Mouse (Mus musculus): ENCODE results near the gene F3.
A peak's percentile ranks its signal among the peaks of the same experiment; 100 is the strongest.

The F3 gene

GRCm38 (mm10) chr3:121710894-121711531 is 12.3 kb upstream of the F3 start:
- no peak for DNase-seq

- DNase-seq, result no peak
Observed at GRCm38 (mm10) chr3:121712222-121712621, 11.1 kb upstream of the F3 start.

GRCm38 (mm10) chr3:121713151-121713701 is 10.1 kb upstream of the F3 start:
- no peak for DNase-seq

GRCm38 (mm10) chr3:121713816-121714215 is 9.5 kb upstream of the F3 start:
- no peak for DNase-seq

- DNase-seq, result no peak
Observed at GRCm38 (mm10) chr3:121714461-121714860, 8.9 kb upstream of the F3 start.

GRCm38 (mm10) chr3:121715336-121715735 is 8.0 kb upstream of the F3 start:
- DNase-seq, result no peak

GRCm38 (mm10) chr3:121715741-121716459 is 7.4 kb upstream of the F3 start:
- no peak for DNase-seq

DNA sequence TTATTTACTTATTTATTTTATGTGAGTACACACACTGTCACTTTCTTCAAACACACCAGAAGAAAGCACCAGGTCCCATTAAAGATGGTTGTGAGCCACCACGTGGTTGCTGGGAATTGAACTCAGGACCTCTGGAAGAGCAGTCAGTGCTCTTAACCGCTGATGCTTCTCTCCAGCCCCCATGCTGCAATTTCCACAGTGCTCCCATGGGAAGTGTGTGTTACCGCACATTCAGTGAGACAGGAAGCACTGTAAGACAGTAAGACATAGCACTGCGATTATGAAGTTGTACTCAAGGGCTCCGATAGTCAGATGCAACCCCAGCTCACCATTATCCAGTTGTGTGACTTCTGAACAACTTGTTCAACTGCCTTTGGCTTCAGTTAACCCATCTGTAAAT is 6.9 kb upstream of the F3 start:
- no peak for DNase-seq

DNA sequence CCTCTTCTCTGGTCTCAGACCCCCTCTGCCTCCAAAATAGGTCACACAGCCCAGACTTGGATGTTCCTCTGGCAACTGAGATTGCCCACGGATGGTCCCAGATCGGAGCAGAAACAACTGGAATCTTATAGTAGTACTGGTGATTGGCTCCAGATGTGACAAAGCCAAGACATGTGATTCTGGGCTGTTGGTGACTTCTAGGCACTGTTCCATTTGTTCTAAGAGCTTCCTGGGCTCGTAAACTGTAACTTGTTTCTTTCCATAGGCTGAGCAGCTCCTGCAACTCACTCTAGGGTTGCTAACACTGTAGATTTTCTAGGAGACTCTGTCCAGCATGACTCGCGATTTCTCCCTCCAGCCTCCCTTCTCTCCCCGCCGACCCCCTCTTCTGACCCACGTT is 4.7 kb upstream of the F3 start:
- no peak for DNase-seq

DNA sequence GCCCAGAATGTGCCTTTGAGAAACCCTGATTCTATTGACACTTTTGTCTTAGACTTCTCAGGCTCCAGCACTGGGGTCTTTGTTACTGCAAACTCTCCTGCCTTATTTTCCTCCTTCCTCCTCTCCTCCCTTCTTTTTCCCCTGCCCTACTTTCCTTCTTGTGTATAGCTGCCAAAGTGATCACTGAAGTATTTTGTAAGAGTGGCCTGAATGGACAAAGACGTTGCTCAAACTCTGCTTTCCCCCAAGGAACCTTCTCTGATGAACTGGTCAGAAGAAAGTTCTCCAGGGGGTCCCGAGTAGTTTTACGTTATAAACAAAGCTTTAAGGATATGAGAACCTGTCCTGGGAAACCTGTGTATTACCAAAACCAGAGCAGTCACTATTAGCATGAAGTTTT is 3.6 kb upstream of the F3 start:
- no peak for DNase-seq

GRCm38 (mm10) chr3:121720801-121721690 is 2.3 kb upstream of the F3 start:
- DNase-seq, result no peak

DNA sequence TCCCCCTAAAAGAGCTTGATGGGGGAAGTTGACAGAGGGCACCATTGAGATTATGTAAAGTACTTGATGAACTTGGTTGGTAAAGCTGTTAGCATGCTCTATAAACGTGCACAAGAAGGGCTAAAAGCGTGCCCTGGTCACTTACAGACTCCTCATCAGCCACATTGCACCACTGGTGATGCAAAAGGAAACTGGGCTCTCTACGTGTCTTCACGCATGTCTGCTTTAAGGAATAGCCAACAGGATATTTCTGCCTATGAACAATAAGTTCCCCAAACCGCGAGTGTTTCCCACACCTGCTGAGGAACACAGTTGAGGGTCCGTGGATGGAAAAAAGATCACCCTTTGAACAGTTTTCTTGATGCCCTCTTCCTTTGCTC is 1.7 kb upstream of the F3 start:
- no peak for DNase-seq

DNA sequence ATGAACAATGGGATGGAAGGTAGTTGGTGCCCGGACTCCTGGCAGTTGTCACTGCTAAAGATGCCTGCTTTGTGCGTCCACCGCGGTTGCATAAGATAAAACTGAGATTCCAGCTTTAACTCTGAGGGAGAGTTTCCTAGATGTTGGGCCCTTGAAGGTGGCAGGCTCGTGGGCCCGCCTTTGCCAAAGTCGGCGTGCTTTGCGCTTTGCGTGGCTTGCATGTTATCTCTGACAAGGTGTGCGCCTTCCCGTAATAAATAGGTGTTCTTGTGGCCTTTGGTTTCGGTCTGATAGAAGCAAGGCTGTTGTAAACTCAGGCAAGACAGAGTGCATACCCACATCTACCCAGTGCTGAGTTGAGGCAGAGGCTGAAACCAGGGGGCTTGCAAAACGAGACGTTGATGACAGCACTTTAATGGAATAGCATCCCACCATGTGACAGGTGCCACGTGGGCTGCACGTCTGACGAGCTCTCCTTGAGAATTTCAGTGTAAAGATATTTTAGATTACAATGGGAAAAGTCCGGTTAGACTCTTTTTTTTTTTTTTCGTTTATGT is 709 bp downstream of the F3 start:
- DNase-seq, result peak; percentile 42

- DNase-seq, result no peak
Observed at GRCm38 (mm10) chr3:121724553-121724952, 1.2 kb downstream of the F3 start.

DNA sequence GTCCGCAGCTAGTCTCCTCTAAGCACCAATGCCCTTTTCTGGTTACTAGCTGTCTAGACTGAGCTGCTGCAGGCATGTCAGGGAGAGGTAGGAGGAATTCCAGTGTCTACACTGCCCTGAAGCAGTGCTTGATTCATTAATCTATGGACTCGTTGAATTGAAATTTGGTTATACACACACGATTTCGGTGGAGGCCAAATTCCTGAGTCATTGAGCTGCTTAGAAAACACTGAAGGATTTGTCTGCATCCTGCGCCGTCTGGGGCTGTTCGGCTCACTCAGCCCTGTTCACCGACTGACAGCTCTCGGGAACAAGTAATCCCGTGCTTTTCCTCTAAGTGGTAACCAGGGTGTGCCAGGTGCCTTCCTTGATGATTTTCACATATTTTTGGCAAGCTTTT is 2.3 kb downstream of the F3 start:
- DNase-seq, result no peak

- DNase-seq, result no peak
Observed at GRCm38 (mm10) chr3:121729678-121730077, 6.3 kb downstream of the F3 start.

- no peak for DNase-seq
Observed at GRCm38 (mm10) chr3:121735542-121735941, 12.2 kb downstream of the F3 start.

GRCm38 (mm10) chr3:121736025-121736744 is 12.8 kb downstream of the F3 start:
- DNase-seq, result peak; percentile 80

DNA sequence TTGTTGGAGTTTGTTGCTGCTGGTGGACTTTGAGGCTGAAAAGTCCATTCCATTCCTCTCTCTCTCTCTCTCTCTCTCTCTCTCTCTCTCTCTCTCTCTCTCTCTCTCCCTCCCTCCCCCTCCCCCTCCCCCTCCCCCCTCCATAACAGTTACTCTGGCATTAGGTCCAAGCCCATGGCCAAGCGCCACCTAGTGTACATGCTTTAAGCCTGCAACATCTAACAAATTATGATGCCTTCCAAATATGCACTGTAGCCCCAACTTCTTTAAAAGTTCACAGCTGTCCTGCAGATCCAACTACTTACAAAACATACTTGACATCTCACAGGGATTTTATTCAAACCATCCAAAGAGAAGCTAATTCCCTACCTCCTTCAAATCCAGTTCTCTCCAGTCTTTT is 14.1 kb downstream of the F3 start:
- DNase-seq, result no peak

DNA sequence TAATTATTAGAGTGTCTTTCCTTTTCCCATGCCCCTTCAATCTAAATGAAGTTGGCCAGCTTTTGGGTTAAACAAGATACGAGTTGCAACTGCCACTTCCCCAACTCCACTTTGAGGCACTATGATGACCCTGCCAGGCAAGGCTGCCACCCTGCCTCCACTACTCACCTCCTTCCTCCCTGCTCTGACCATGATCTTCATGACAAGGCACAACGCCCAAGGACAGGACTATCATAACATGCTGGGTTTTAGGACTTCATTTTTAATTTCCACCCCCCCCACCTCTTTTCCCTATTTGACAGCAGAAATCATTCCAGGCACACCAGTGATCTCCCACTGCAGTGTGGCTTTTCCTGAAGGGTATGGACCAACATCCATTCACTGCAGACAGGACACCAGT is 14.6 kb downstream of the F3 start:
- no peak for DNase-seq

- DNase-seq, result no peak
Observed at GRCm38 (mm10) chr3:121738742-121739342, 15.5 kb downstream of the F3 start.

Data from right cerebral cortex, postnatal 25 days (tissue).